Mouse (Mus musculus): ENCODE measurements around the gene Cabp2. TPM values are rescaled to one million over a fixed set of nuclear protein-coding genes. Genes with fewer than 3 reads are reported as not detected.

Cabp2 gene
- polyA plus RNA-seq, 1 experiment from 2014 or later = not detected

DNA sequence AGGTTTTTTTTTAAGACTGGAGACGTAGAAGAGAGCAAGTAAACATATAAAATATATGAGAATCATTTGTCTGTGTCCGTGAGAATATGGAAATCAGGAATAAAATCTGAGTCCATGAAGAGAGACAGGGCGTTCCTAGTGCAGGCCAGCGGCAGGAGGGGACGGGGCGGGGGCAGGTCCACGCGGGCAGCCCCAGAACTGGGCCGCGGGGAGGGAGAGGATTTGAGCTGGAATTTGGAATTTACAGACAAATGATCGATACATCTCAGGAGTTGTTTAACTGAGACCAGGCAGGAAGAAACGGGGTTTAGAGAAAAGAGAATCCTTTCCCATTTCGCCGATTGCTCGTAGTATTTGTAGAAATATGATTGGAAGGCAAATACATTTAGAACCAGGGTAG, 11.1 kb upstream of the Cabp2 start:
- Histone ChIP-seq H3K27me3 (no peaks in the 10 kb centered on the region), H3K9me3 (no peaks in the 10 kb centered on the region), H3K36me3 (no peaks in the 10 kb centered on the region), H3K4me3 (no peak overlapping the region), H3K4me2 (no peak overlapping the region), H3K9ac (no peak overlapping the region), H3K4me1 (replicated peaks) (no peaks in the 10 kb centered on the region), H3K27ac (replicated peaks) (no peak overlapping the region)
- ATAC-seq (ENCODE audit: low FRiP score, low read depth) = no peak
- 84% methylated on average over 15 of the region's 15 CpGs for WGBS

DNA sequence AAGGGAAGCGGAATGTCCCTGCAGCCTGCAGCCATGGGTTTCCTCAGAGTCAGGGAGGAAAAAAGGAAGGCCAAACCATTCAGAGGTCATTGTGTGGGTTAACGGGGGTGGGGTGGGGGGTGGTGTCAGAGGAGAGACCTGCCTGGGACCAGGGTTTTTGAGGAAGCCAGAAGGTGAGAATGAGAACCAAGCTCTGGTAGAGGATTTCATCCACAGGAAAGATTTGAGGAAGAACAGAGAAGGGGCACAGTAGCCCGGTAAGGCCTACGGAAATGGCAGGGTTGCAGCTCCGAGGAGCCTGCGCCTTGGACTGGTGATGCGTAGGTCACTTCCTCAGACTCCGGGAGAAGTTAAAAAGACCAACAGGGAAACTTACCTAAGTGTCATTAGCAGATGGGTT, 10.6 kb upstream of the Cabp2 start:
- Histone ChIP-seq H3K4me3 (no peak overlapping the region), H3K27me3 (no peaks in the 10 kb centered on the region), H3K9me3 (no peaks in the 10 kb centered on the region), H3K4me2 (no peak overlapping the region), H3K9ac (no peak overlapping the region), H3K27ac (replicated peaks) (no peak overlapping the region), H3K4me1 (replicated peaks) (no peaks in the 10 kb centered on the region), H3K36me3 (no peaks in the 10 kb centered on the region)
- WGBS = 88% methylated on average over 8 of the region's 8 CpGs
- no peak for ATAC-seq (ENCODE audit: low FRiP score, low read depth)

GRCm38 (mm10) chr19:4071406-4071805, 10.0 kb upstream of the Cabp2 start:
- H3K27me3 ChIP-seq = no peaks in the 10 kb centered on the region
- no peak overlapping the region for H3K4me3 ChIP-seq
- H3K4me1 ChIP-seq (replicated peaks) = no peaks in the 10 kb centered on the region
- no peak for ATAC-seq (ENCODE audit: low FRiP score, low read depth)
- no peaks in the 10 kb centered on the region for H3K36me3 ChIP-seq
- no peak overlapping the region for H3K9ac ChIP-seq
- no peak overlapping the region for H3K27ac ChIP-seq (replicated peaks)
- no peak overlapping the region for H3K4me2 ChIP-seq
- 92% methylated on average over 6 of the region's 6 CpGs for WGBS
- H3K9me3 ChIP-seq = no peaks in the 10 kb centered on the region

GRCm38 (mm10) chr19:4072706-4073424, 8.5 kb upstream of the Cabp2 start:
- Histone ChIP-seq H3K9ac (no peak overlapping the region), H3K4me3 (no peak overlapping the region), H3K27ac (replicated peaks) (no peak overlapping the region), H3K27me3 (no peaks in the 10 kb centered on the region), H3K4me1 (replicated peaks) (no peaks in the 10 kb centered on the region), H3K36me3 (no peaks in the 10 kb centered on the region), H3K4me2 (no peak overlapping the region), H3K9me3 (no peaks in the 10 kb centered on the region)
- 79% methylated on average over 6 of the region's 6 CpGs for WGBS
- no peak for ATAC-seq (ENCODE audit: low FRiP score, low read depth)

GRCm38 (mm10) chr19:4075531-4075930, 5.8 kb upstream of the Cabp2 start:
- no peaks in the 10 kb centered on the region for H3K4me1 ChIP-seq (replicated peaks)
- ATAC-seq (ENCODE audit: low FRiP score, low read depth) = no peak
- no peak overlapping the region for H3K9ac ChIP-seq
- H3K36me3 ChIP-seq = no peaks in the 10 kb centered on the region
- no peaks in the 10 kb centered on the region for H3K27me3 ChIP-seq
- no peaks in the 10 kb centered on the region for H3K9me3 ChIP-seq
- no peak overlapping the region for H3K27ac ChIP-seq (replicated peaks)
- no peak overlapping the region for H3K4me3 ChIP-seq
- WGBS = 76% methylated on average over 1 of the region's 1 CpGs
- no peak overlapping the region for H3K4me2 ChIP-seq

GRCm38 (mm10) chr19:4079594-4079993, 1.8 kb upstream of the Cabp2 start:
- no peak for ATAC-seq (ENCODE audit: low FRiP score, low read depth)

DNA sequence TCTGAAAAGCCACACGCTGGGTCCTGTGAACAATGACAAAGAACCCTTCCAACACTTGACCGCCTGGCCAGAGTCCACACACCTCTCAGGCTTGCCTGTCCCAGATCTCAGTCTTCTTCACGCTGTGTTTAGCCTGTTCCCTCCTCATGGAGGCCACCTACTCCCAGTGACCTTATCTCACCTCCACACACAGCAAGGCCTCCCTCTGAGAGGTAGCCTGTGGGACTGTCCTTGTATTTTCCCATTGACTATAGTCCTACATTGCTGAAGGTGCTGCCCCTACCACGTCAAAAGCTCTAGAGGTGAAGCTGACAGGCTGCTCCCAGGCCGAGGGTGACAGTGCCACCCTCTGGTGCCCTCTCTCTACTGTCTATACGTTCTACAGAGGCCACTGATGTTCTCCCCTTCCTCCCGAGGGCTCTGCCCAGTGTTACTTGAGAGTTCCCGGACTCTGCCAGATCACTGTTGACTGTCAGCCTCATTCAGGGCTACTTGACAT, 818 bp upstream of the Cabp2 start:
- WGBS = 62% methylated on average over 8 of the region's 8 CpGs
- Histone ChIP-seq H3K4me1 (replicated peaks) (no peaks in the 10 kb centered on the region), H3K9me3 (no peaks in the 10 kb centered on the region), H3K4me3 (no peak overlapping the region), H3K36me3 (no peaks in the 10 kb centered on the region), H3K9ac (no peak overlapping the region), H3K27me3 (no peaks in the 10 kb centered on the region), H3K4me2 (no peak overlapping the region), H3K27ac (replicated peaks) (no peak overlapping the region)
- no peak for ATAC-seq (ENCODE audit: low FRiP score, low read depth)

More at GRCm38 (mm10) chr19:4079594-4079993, 1.8 kb upstream of the Cabp2 start:
- Histone ChIP-seq H3K4me2 (no peak overlapping the region), H3K4me3 (no peak overlapping the region), H3K27me3 (no peaks in the 10 kb centered on the region), H3K9me3 (no peaks in the 10 kb centered on the region), H3K36me3 (no peaks in the 10 kb centered on the region), H3K4me1 (replicated peaks) (no peaks in the 10 kb centered on the region), H3K9ac (no peak overlapping the region), H3K27ac (replicated peaks) (no peak overlapping the region)
- 79% methylated on average over 1 of the region's 1 CpGs for WGBS

DNA sequence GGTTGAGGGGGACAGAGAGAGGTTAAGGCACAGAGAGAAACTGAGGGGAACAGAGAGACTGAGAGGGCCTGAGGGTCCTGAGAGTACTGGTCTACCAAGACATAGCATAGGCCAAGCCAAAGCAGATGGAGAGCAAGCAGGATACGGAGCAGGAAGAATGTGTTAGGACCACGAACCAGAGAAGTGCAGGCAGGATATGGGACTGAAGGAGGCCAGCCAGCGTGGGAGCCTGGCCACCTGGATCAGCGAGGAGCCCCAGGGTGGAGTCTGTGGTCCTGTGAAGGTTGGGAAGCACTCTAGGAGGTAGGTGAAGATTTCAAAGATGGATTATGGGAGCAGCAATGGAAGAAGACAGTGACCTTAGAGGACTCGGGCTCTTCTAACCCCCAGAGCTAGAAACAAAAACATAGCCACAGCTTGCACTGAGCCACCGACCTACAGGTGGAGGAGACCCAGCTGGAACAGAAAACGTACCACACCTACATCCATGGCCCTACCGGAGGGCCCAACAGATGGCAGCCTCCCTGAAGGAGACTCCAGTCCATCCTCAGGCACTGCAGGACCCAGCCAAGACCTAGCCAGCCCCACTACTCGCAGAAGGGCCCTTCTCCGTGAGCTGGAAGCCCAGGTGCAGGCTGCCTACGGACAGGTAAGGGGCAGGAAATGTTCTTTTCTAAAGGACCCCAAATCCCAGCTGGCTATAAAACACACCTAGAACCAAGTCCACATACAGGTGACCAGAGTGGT, 1.0 kb downstream of the Cabp2 start:
- no peak overlapping the region for H3K9ac ChIP-seq
- no peaks in the 10 kb centered on the region for H3K9me3 ChIP-seq
- 85% methylated on average over 11 of the region's 11 CpGs for WGBS
- ATAC-seq (ENCODE audit: low FRiP score, low read depth) = no peak
- no peak overlapping the region for H3K4me3 ChIP-seq
- no peak overlapping the region for H3K4me2 ChIP-seq
- H3K36me3 ChIP-seq = no peaks in the 10 kb centered on the region
- no peaks in the 10 kb centered on the region for H3K4me1 ChIP-seq (replicated peaks)
- H3K27me3 ChIP-seq = no peaks in the 10 kb centered on the region
- H3K27ac ChIP-seq (replicated peaks) = no peak overlapping the region

DNA sequence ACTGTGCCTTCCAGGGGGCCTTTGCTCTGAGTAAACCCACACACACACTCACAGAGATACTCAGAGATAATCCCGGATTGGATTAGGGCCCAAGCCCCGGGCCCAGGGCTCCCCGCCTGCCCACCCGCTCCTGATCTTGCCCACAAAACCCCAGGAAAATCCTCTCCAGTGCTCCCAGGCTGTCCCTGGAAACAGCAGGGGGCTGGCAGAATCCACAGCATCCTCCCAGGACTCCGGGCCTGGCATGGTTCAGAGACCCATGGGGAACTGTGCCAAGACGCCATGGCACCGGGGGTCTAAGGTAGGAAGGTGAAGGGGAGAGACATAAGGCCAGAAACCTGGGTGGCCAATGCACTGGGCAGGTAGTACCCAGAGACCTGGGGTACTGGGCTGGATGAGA, 1.9 kb downstream of the Cabp2 start:
- Histone ChIP-seq H3K36me3 (no peaks in the 10 kb centered on the region), H3K9me3 (no peaks in the 10 kb centered on the region), H3K27ac (replicated peaks) (no peak overlapping the region), H3K4me1 (replicated peaks) (no peaks in the 10 kb centered on the region), H3K9ac (no peak overlapping the region), H3K4me2 (no peak overlapping the region), H3K4me3 (no peak overlapping the region), H3K27me3 (no peaks in the 10 kb centered on the region)
- ATAC-seq (ENCODE audit: low FRiP score, low read depth) = no peak
- WGBS = 87% methylated on average over 7 of the region's 7 CpGs

- Histone ChIP-seq H3K36me3 (no peaks in the 10 kb centered on the region), H3K4me3 (no peak overlapping the region), H3K4me1 (replicated peaks) (no peaks in the 10 kb centered on the region), H3K27ac (replicated peaks) (no peak overlapping the region), H3K4me2 (no peak overlapping the region), H3K27me3 (no peaks in the 10 kb centered on the region), H3K9ac (no peak overlapping the region), H3K9me3 (no peaks in the 10 kb centered on the region)
- 44% methylated on average over 8 of the region's 8 CpGs for WGBS
- ATAC-seq (ENCODE audit: low FRiP score, low read depth) = no peak
Measured at GRCm38 (mm10) chr19:4083826-4084225, 2.4 kb downstream of the Cabp2 start.

GRCm38 (mm10) chr19:4084984-4085383, 3.6 kb downstream of the Cabp2 start:
- no peaks in the 10 kb centered on the region for H3K4me1 ChIP-seq (replicated peaks)
- H3K9me3 ChIP-seq = no peaks in the 10 kb centered on the region
- no peaks in the 10 kb centered on the region for H3K36me3 ChIP-seq
- 94% methylated on average over 1 of the region's 1 CpGs for WGBS
- no peak overlapping the region for H3K9ac ChIP-seq
- ATAC-seq (ENCODE audit: low FRiP score, low read depth) = no peak
- H3K4me2 ChIP-seq = no peak overlapping the region
- no peak overlapping the region for H3K27ac ChIP-seq (replicated peaks)
- no peaks in the 10 kb centered on the region for H3K27me3 ChIP-seq
- no peak overlapping the region for H3K4me3 ChIP-seq

DNA sequence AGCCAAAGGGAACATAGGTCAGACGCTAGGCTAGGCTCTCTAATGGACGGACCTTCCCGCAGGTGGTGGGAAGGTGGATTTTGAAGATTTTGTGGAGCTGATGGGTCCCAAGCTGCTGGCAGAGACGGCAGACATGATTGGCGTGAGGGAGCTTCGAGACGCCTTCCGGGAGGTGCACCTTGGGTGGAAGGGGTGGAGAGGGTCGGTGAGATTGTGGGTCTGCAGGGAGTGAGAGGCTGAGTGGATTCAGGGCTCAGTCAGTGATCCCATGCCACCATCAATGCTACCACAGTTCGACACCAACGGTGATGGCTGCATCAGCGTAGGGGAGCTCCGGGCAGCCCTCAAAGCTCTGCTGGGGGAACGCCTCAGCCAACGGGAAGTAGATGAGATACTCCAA, 4.8 kb downstream of the Cabp2 start:
- Histone ChIP-seq H3K36me3 (no peaks in the 10 kb centered on the region), H3K4me3 (no peak overlapping the region), H3K9ac (no peak overlapping the region), H3K9me3 (no peaks in the 10 kb centered on the region), H3K27me3 (no peaks in the 10 kb centered on the region), H3K4me1 (replicated peaks) (no peaks in the 10 kb centered on the region), H3K4me2 (no peak overlapping the region), H3K27ac (replicated peaks) (no peak overlapping the region)
- WGBS = 90% methylated on average over 15 of the region's 15 CpGs
- ATAC-seq (ENCODE audit: low FRiP score, low read depth) = no peak
